Mouse (Mus musculus): ENCODE results near the gene Plcl1.

DNA sequence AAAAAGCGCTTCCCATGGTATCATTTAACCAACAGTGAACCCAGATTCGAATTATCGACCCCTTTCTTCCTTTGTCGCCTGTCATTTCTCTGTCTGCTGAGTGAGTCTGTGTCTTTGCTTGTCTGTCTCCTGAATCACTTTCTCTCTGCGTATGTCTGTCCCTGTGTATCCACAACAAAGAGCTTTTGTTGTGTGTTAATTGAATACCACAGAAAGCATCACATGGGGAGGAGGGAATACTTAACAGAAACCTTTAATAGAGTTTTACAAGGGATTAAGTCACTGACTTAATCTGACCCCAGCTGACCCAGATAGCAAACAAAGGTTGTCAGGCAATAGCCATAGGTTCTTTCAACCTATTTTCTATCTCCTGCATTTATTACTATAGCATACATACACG is 295.0 kb downstream of the Plcl1 start:
- TF ChIP-seq CTCF (IDR thresholded peaks at IDR 0.05; ENCODE audit: control insufficient read depth, insufficient read depth, low read length) (no peak), POLR2A (IDR thresholded peaks at IDR 0.05; ENCODE audit: borderline replicate concordance, control insufficient read depth, low read depth, low read length) (no peak)
